Mouse (Mus musculus) kidney, embryonic 15.5 days (tissue): ENCODE data around the gene Acap1. TPM values are rescaled to one million over a fixed set of nuclear protein-coding genes. Genes with fewer than 3 reads are reported as not detected.
A peak's percentile ranks its signal among the peaks of the same experiment; 100 is the strongest.
"Not testable (repeated sequence)": the region's sequence is repeated elsewhere in the genome, so short reads cannot be mapped to it uniquely, and the experiment has no call there.

Experiments
- ATAC-seq: fragments of 200-750 bp; cut with Nextera tagmentation; replicated peaks from 2 replicates; pipeline ENCODE4 v1.8.0; 2017; ENCODE audit warnings: moderate TSS enrichment; ENCODE audit not compliant: low FRiP score
- H3K27ac ChIP-seq: fragments of 300-500 bp; sonication (generic); 2 replicates; pipeline ENCODE4 v1.5.1; 2015; ENCODE audit warnings: mild to moderate bottlenecking, inconsistent platforms
- H3K27me3 ChIP-seq: fragments of 300-500 bp; sonication (generic); 2 replicates; pipeline ENCODE4 v1.6.1; 2015; ENCODE audit warnings: inconsistent platforms
- H3K36me3 ChIP-seq: fragments of 300-500 bp; sonication (generic); 2 replicates; pipeline ENCODE4 v1.6.1; 2015; ENCODE audit warnings: inconsistent platforms
- H3K4me1 ChIP-seq: fragments of 300-500 bp; sonication (generic); 2 replicates; pipeline ENCODE4 v1.6.1; 2015; ENCODE audit warnings: inconsistent platforms
- H3K4me2 ChIP-seq: fragments of 300-500 bp; sonication (generic); 2 replicates; pipeline ENCODE4 v1.6.1; 2015; ENCODE audit warnings: moderate library complexity, mild to moderate bottlenecking, inconsistent platforms
- H3K4me3 ChIP-seq: fragments of 300-500 bp; sonication (generic); replicated peaks from 2 replicates; pipeline ENCODE4 v1.5.1; 2015; ENCODE audit warnings: mild to moderate bottlenecking, inconsistent platforms
- H3K9ac ChIP-seq: fragments of 300-500 bp; sonication (generic); 2 replicates; pipeline ENCODE4 v1.6.1; 2015; ENCODE audit warnings: mild to moderate bottlenecking, inconsistent platforms
- H3K9me3 ChIP-seq: fragments of 300-500 bp; sonication (generic); replicated peaks from 2 replicates; pipeline ENCODE4 v1.6.1; 2016; ENCODE audit warnings: inconsistent platforms
- WGBS: fragments of 180-500 bp; shearing (Covaris S2); methylation state at CpG from one replicate; pipeline ENCODE4 v1.1.7; 2015; ENCODE audit warnings: mixed read lengths; 5-methylcytosine and 5-hydroxymethylcytosine counted together
- polyA plus RNA-seq: library from polyadenylated mRNA; unstranded; fragments of >200 nt; fragmentation: Nextera tagmentation; extraction: Ambion mirVana; gene quantifications from 2 replicates; pipeline ENCODE4 v1.2.1, GENCODE M21; 2015

The Acap1 gene
- polyA plus RNA-seq, 1 experiment from 2014 or later = 0.62 TPM

- Histone ChIP-seq H3K27me3 (no peaks in the 10 kb centered on the region), H3K4me1 (peaks cover 42% of the 10 kb centered on the region), H3K4me3 (peak overlapping the region; percentile 76), H3K9ac (peak overlapping the region; percentile 96), H3K27ac (peak overlapping the region; percentile 100), H3K9me3 (no peaks in the 10 kb centered on the region), H3K4me2 (peak overlapping the region; percentile 89), H3K36me3 (peaks cover 37% of the 10 kb centered on the region)
- WGBS = under 1% methylated on average over 64 of the region's 65 CpGs
- ATAC-seq = peak; percentile 9
These were observed 25.1 kb upstream of the Acap1 start for GRCm38 (mm10) chr11:69920266-69921031.

GRCm38 (mm10) chr11:69919661-69920265 is 24.4 kb upstream of the Acap1 start:
- no peaks in the 10 kb centered on the region for H3K27me3 ChIP-seq
- WGBS = under 1% methylated on average over 17 of the region's 17 CpGs
- H3K4me1 ChIP-seq = peaks cover 49% of the 10 kb centered on the region
- peak overlapping the region; percentile 100 for H3K27ac ChIP-seq
- peak overlapping the region; percentile 89 for H3K4me2 ChIP-seq
- peak overlapping the region; percentile 76 for H3K4me3 ChIP-seq
- ATAC-seq = 0 out of 2 replicates have a peak, but pooled peaks have one; percentile 3
- H3K9ac ChIP-seq = peak overlapping the region; percentile 96
- H3K9me3 ChIP-seq = no peaks in the 10 kb centered on the region
- peaks cover 44% of the 10 kb centered on the region for H3K36me3 ChIP-seq

- Histone ChIP-seq H3K36me3 (peaks cover 46% of the 10 kb centered on the region), H3K4me2 (peak overlapping the region; percentile 89), H3K9ac (peak overlapping the region; percentile 96; the same call in 1 of the 2 replicates), H3K9me3 (no peaks in the 10 kb centered on the region), H3K27me3 (no peaks in the 10 kb centered on the region), H3K4me1 (peaks cover 54% of the 10 kb centered on the region), H3K4me3 (peak overlapping the region; percentile 76), H3K27ac (peak overlapping the region; percentile 100)
- ATAC-seq = no peak
- 82% methylated on average over 9 of the region's 9 CpGs for WGBS
These were observed 23.7 kb upstream of the Acap1 start for GRCm38 (mm10) chr11:69919053-69919452.

- peaks cover 51% of the 10 kb centered on the region for H3K36me3 ChIP-seq
These were observed 22.8 kb upstream of the Acap1 start for GRCm38 (mm10) chr11:69918118-69918517.

GRCm38 (mm10) chr11:69917379-69917948 is 22.1 kb upstream of the Acap1 start:
- 88% methylated on average over 8 of the region's 8 CpGs for WGBS
- H3K36me3 ChIP-seq = peaks cover 57% of the 10 kb centered on the region

More at GRCm38 (mm10) chr11:69918118-69918517, 22.8 kb upstream of the Acap1 start:
- no peak overlapping the region for H3K4me2 ChIP-seq
- H3K9ac ChIP-seq = no peak overlapping the region
- WGBS = 82% methylated on average over 5 of the region's 5 CpGs
- H3K4me3 ChIP-seq = no peak overlapping the region
- no peak overlapping the region for H3K27ac ChIP-seq
- H3K4me1 ChIP-seq = peaks cover 60% of the 10 kb centered on the region
- no peak for ATAC-seq
- H3K27me3 ChIP-seq = no peaks in the 10 kb centered on the region
- H3K9me3 ChIP-seq = no peaks in the 10 kb centered on the region

GRCm38 (mm10) chr11:69916652-69917378 is 21.5 kb upstream of the Acap1 start:
- H3K27ac ChIP-seq, H3K9me3 ChIP-seq, H3K27me3 ChIP-seq, H3K9ac ChIP-seq, H3K4me3 ChIP-seq, H3K4me2 ChIP-seq, ATAC-seq: not testable (repeated sequence)
- Histone ChIP-seq H3K4me1 (peaks cover 58% of the 10 kb centered on the region), H3K36me3 (peaks cover 64% of the 10 kb centered on the region)
- 52% methylated on average over 7 of the region's 7 CpGs for WGBS

More at GRCm38 (mm10) chr11:69917379-69917948, 22.1 kb upstream of the Acap1 start:
- H3K27me3 ChIP-seq = no peaks in the 10 kb centered on the region
- no peak overlapping the region for H3K27ac ChIP-seq
- H3K4me1 ChIP-seq = peaks cover 62% of the 10 kb centered on the region
- no peaks in the 10 kb centered on the region for H3K9me3 ChIP-seq
- no peak overlapping the region for H3K9ac ChIP-seq
- no peak for ATAC-seq
- no peak overlapping the region for H3K4me3 ChIP-seq
- no peak overlapping the region for H3K4me2 ChIP-seq

- no peaks in the 10 kb centered on the region for H3K27me3 ChIP-seq
- H3K27ac ChIP-seq = no peak overlapping the region
- no peaks in the 10 kb centered on the region for H3K9me3 ChIP-seq
- peaks cover 72% of the 10 kb centered on the region for H3K36me3 ChIP-seq
- peak overlapping the region; percentile 87 for H3K4me2 ChIP-seq
- H3K9ac ChIP-seq = no peak overlapping the region
- peaks cover 58% of the 10 kb centered on the region for H3K4me1 ChIP-seq
- H3K4me3 ChIP-seq = no peak overlapping the region; the same call in 1 of the 2 replicates
- WGBS = 60% methylated on average over 5 of the region's 5 CpGs
- ATAC-seq = no peak
These were observed 20.6 kb upstream of the Acap1 start for GRCm38 (mm10) chr11:69915667-69916627.

- Histone ChIP-seq H3K9ac (peak overlapping the region; percentile 76), H3K4me2 (peak overlapping the region; percentile 87), H3K27me3 (no peaks in the 10 kb centered on the region), H3K4me1 (peaks cover 58% of the 10 kb centered on the region), H3K27ac (no peak overlapping the region), H3K9me3 (no peaks in the 10 kb centered on the region), H3K4me3 (peak overlapping the region; percentile 72), H3K36me3 (peaks cover 82% of the 10 kb centered on the region)
- WGBS = 38% methylated on average over 9 of the region's 9 CpGs
- no peak for ATAC-seq
These were observed 19.6 kb upstream of the Acap1 start for GRCm38 (mm10) chr11:69914917-69915430.

- peak overlapping the region; percentile 87 for H3K4me2 ChIP-seq
- peaks cover 88% of the 10 kb centered on the region for H3K36me3 ChIP-seq
- H3K4me3 ChIP-seq = peak overlapping the region; percentile 72
- peak overlapping the region; percentile 93 for H3K27ac ChIP-seq
- no peak for ATAC-seq
- H3K9ac ChIP-seq = peak overlapping the region; percentile 76
- H3K27me3 ChIP-seq = no peaks in the 10 kb centered on the region
- WGBS = 3% methylated on average over 17 of the region's 17 CpGs
- no peaks in the 10 kb centered on the region for H3K9me3 ChIP-seq
- peaks cover 53% of the 10 kb centered on the region for H3K4me1 ChIP-seq
These were observed 19.0 kb upstream of the Acap1 start for GRCm38 (mm10) chr11:69914372-69914764.

- Histone ChIP-seq H3K9ac (peak within 1 kb of the TSS; percentile 76), H3K27me3 (no peaks in the 10 kb centered on the region), H3K4me1 (peaks cover 47% of the 10 kb centered on the region), H3K4me3 (peak within 1 kb of the TSS; percentile 72), H3K9me3 (no peaks in the 10 kb centered on the region), H3K27ac (peak within 1 kb of the TSS; percentile 93), H3K4me2 (peak within 1 kb of the TSS; percentile 87), H3K36me3 (peaks cover 90% of the 10 kb centered on the region)
- WGBS = 1% methylated on average over 60 of the region's 61 CpGs
- ATAC-seq = peak; percentile 90
These were observed 18.4 kb upstream of the Acap1 start, which contains the start of gene Gps2 for GRCm38 (mm10) chr11:69913554-69914371. Gene Gps2, plus strand, starts transcription at chr11:69913888.
